Mouse (Mus musculus) forebrain, embryonic 12.5 days (tissue): ENCODE results near the gene Ntn1. TPM values are rescaled to one million over a fixed set of nuclear protein-coding genes. Genes with fewer than 3 reads are reported as not detected.

Experiments used
- ATAC-seq: fragments of 200-750 bp; cut with Nextera tagmentation; 2 replicates; pipeline ENCODE4 v1.8.0; 2017; ENCODE audit warnings: moderate TSS enrichment; ENCODE audit not compliant: low FRiP score
- H3K27ac ChIP-seq: fragments of 300-500 bp; sonication (generic); 2 replicates; pipeline ENCODE4 v1.5.1; 2016; ENCODE audit warnings: mild to moderate bottlenecking
- H3K27me3 ChIP-seq: fragments of 300-500 bp; sonication (generic); 2 replicates; pipeline ENCODE4 v1.6.1; 2016; ENCODE audit warnings: mild to moderate bottlenecking
- H3K36me3 ChIP-seq: fragments of 300-500 bp; sonication (generic); replicated peaks from 2 replicates; pipeline ENCODE4 v1.6.1; 2016; ENCODE audit warnings: mild to moderate bottlenecking
- H3K4me1 ChIP-seq: fragments of 300-500 bp; sonication (generic); 2 replicates; pipeline ENCODE4 v1.6.1; 2016
- H3K4me2 ChIP-seq: fragments of 300-500 bp; sonication (generic); 2 replicates; pipeline ENCODE4 v1.6.1; 2016; ENCODE audit warnings: mild to moderate bottlenecking, moderate library complexity
- H3K4me3 ChIP-seq: fragments of 300-500 bp; sonication (generic); replicated peaks from 2 replicates; pipeline ENCODE4 v1.5.1; 2016; ENCODE audit warnings: mild to moderate bottlenecking
- H3K9ac ChIP-seq: fragments of 300-500 bp; sonication (generic); 2 replicates; pipeline ENCODE4 v1.6.1; 2016; ENCODE audit warnings: mild to moderate bottlenecking
- H3K9me3 ChIP-seq: fragments of 300-500 bp; sonication (generic); 2 replicates; pipeline ENCODE4 v1.6.1; 2016
- WGBS: fragments of 180-500 bp; shearing (Covaris S2); methylation state at CpG from one replicate; pipeline ENCODE4 v1.1.7; 2016; 5-methylcytosine and 5-hydroxymethylcytosine counted together
- polyA plus RNA-seq: library from polyadenylated mRNA; unstranded; fragments of >200 nt; fragmentation: Nextera tagmentation; extraction: Ambion mirVana; gene quantifications from 2 replicates; pipeline ENCODE4 v1.2.1, GENCODE M21; 2016

The Ntn1 gene
- polyA plus RNA-seq, 1 experiment from 2014 or later, result 14.2 TPM

- no peak overlapping the region for H3K4me3 ChIP-seq
- no peak for ATAC-seq
- H3K4me2 ChIP-seq, result no peak overlapping the region
- WGBS, result 79% methylated on average over 11 of the region's 11 CpGs
- H3K27ac ChIP-seq, result no peak overlapping the region
- H3K27me3 ChIP-seq, result peaks cover 16% of the 10 kb centered on the region; the same call in 1 of the 2 replicates
- 0 out of 2 replicates have a peak, but pooled peaks cover 2% of the 10 kb centered on the region for H3K36me3 ChIP-seq
- peaks cover 3% of the 10 kb centered on the region; the same call in 1 of the 2 replicates for H3K4me1 ChIP-seq
- no peaks in the 10 kb centered on the region for H3K9me3 ChIP-seq
- H3K9ac ChIP-seq, result no peak overlapping the region
Observed at GRCm38 (mm10) chr11:68371609-68372008, 29.0 kb downstream of the Ntn1 start.

- WGBS, result 61% methylated on average over 8 of the region's 8 CpGs
- 0 out of 2 replicates have a peak, but pooled peaks cover 5% of the 10 kb centered on the region for H3K4me1 ChIP-seq
- H3K27me3 ChIP-seq, result no peaks in the 10 kb centered on the region
- H3K36me3 ChIP-seq, result no peaks in the 10 kb centered on the region
- no peak overlapping the region for H3K27ac ChIP-seq
- ATAC-seq, result no peak
- H3K9ac ChIP-seq, result no peak overlapping the region
- H3K4me3 ChIP-seq, result no peak overlapping the region
- no peaks in the 10 kb centered on the region for H3K9me3 ChIP-seq
- H3K4me2 ChIP-seq, result no peak overlapping the region
Observed at GRCm38 (mm10) chr11:68356901-68357300, 43.7 kb downstream of the Ntn1 start.

GRCm38 (mm10) chr11:68355561-68355960 is 45.1 kb downstream of the Ntn1 start:
- no peak for ATAC-seq
- Histone ChIP-seq H3K9ac (no peak overlapping the region), H3K9me3 (no peaks in the 10 kb centered on the region), H3K27me3 (no peaks in the 10 kb centered on the region), H3K36me3 (no peaks in the 10 kb centered on the region), H3K4me1 (0 out of 2 replicates have a peak, but pooled peaks cover 5% of the 10 kb centered on the region), H3K4me2 (no peak overlapping the region), H3K27ac (no peak overlapping the region), H3K4me3 (no peak overlapping the region)
- 80% methylated on average over 8 of the region's 8 CpGs for WGBS

- no peak for ATAC-seq
- Histone ChIP-seq H3K4me3 (no peak overlapping the region), H3K9me3 (peaks cover 2% of the 10 kb centered on the region; the same call in 1 of the 2 replicates), H3K9ac (no peak overlapping the region), H3K27ac (no peak overlapping the region), H3K4me2 (no peak overlapping the region), H3K36me3 (no peaks in the 10 kb centered on the region), H3K27me3 (no peaks in the 10 kb centered on the region), H3K4me1 (0 out of 2 replicates have a peak, but pooled peaks cover 5% of the 10 kb centered on the region)
- 68% methylated on average over 3 of the region's 3 CpGs for WGBS
Observed at GRCm38 (mm10) chr11:68354848-68355247, 45.8 kb downstream of the Ntn1 start.

GRCm38 (mm10) chr11:68352236-68352635 is 48.4 kb downstream of the Ntn1 start:
- H3K36me3 ChIP-seq, result no peaks in the 10 kb centered on the region
- no peak for ATAC-seq
- no peak overlapping the region for H3K4me3 ChIP-seq
- H3K27me3 ChIP-seq, result no peaks in the 10 kb centered on the region
- H3K4me1 ChIP-seq, result 0 out of 2 replicates have a peak, but pooled peaks cover 5% of the 10 kb centered on the region
- H3K9me3 ChIP-seq, result peaks cover 4% of the 10 kb centered on the region; the same call in 1 of the 2 replicates
- no peak overlapping the region for H3K27ac ChIP-seq
- H3K9ac ChIP-seq, result no peak overlapping the region
- 67% methylated on average over 6 of the region's 6 CpGs for WGBS
- no peak overlapping the region for H3K4me2 ChIP-seq

- no peak overlapping the region for H3K4me3 ChIP-seq
- H3K4me1 ChIP-seq, result 0 out of 2 replicates have a peak, but pooled peaks cover 5% of the 10 kb centered on the region
- H3K36me3 ChIP-seq, result no peaks in the 10 kb centered on the region
- H3K9me3 ChIP-seq, result peaks cover 4% of the 10 kb centered on the region; the same call in 1 of the 2 replicates
- no peak for ATAC-seq
- no peak overlapping the region for H3K27ac ChIP-seq
- no peaks in the 10 kb centered on the region for H3K27me3 ChIP-seq
- no peak overlapping the region for H3K9ac ChIP-seq
- H3K4me2 ChIP-seq, result no peak overlapping the region
- 96% methylated on average over 12 of the region's 12 CpGs for WGBS
Observed at GRCm38 (mm10) chr11:68348851-68349250, 51.8 kb downstream of the Ntn1 start.

GRCm38 (mm10) chr11:68348083-68348482 is 52.5 kb downstream of the Ntn1 start:
- ATAC-seq, result no peak
- Histone ChIP-seq H3K4me2 (no peak overlapping the region), H3K9ac (no peak overlapping the region), H3K27ac (no peak overlapping the region), H3K36me3 (no peaks in the 10 kb centered on the region), H3K4me3 (no peak overlapping the region), H3K27me3 (no peaks in the 10 kb centered on the region), H3K9me3 (peaks cover 4% of the 10 kb centered on the region; the same call in 1 of the 2 replicates), H3K4me1 (0 out of 2 replicates have a peak, but pooled peaks cover 5% of the 10 kb centered on the region)
- 59% methylated on average over 6 of the region's 6 CpGs for WGBS

GRCm38 (mm10) chr11:68347508-68347907 is 53.1 kb downstream of the Ntn1 start:
- Histone ChIP-seq H3K4me1 (0 out of 2 replicates have a peak, but pooled peaks cover 5% of the 10 kb centered on the region), H3K27me3 (no peaks in the 10 kb centered on the region), H3K36me3 (no peaks in the 10 kb centered on the region), H3K9ac (no peak overlapping the region), H3K4me3 (no peak overlapping the region), H3K4me2 (no peak overlapping the region), H3K27ac (no peak overlapping the region), H3K9me3 (peaks cover 4% of the 10 kb centered on the region; the same call in 1 of the 2 replicates)
- 70% methylated on average over 5 of the region's 5 CpGs for WGBS
- no peak for ATAC-seq

- no peak for ATAC-seq
- Histone ChIP-seq H3K4me3 (no peak overlapping the region), H3K4me2 (no peak overlapping the region), H3K4me1 (peaks cover 11% of the 10 kb centered on the region), H3K27ac (no peak overlapping the region), H3K36me3 (no peaks in the 10 kb centered on the region), H3K27me3 (no peaks in the 10 kb centered on the region), H3K9ac (no peak overlapping the region), H3K9me3 (peaks cover 4% of the 10 kb centered on the region; the same call in 1 of the 2 replicates)
- 95% methylated on average over 5 of the region's 5 CpGs for WGBS
Observed at GRCm38 (mm10) chr11:68346099-68346498, 54.5 kb downstream of the Ntn1 start.

- no peaks in the 10 kb centered on the region for H3K36me3 ChIP-seq
- WGBS, result 77% methylated on average over 9 of the region's 9 CpGs
- H3K4me1 ChIP-seq, result peaks cover 14% of the 10 kb centered on the region
- no peak overlapping the region for H3K27ac ChIP-seq
- ATAC-seq, result no peak
- H3K9me3 ChIP-seq, result no peaks in the 10 kb centered on the region
- H3K4me2 ChIP-seq, result no peak overlapping the region
- no peaks in the 10 kb centered on the region for H3K27me3 ChIP-seq
- no peak overlapping the region for H3K9ac ChIP-seq
- H3K4me3 ChIP-seq, result no peak overlapping the region
Observed at GRCm38 (mm10) chr11:68344221-68344620, 56.4 kb downstream of the Ntn1 start.

GRCm38 (mm10) chr11:68342761-68343160 is 57.9 kb downstream of the Ntn1 start:
- 84% methylated on average over 5 of the region's 5 CpGs for WGBS
- no peak for ATAC-seq
- Histone ChIP-seq H3K9ac (no peak overlapping the region), H3K9me3 (no peaks in the 10 kb centered on the region), H3K36me3 (no peaks in the 10 kb centered on the region), H3K4me2 (no peak overlapping the region), H3K4me3 (no peak overlapping the region), H3K27me3 (no peaks in the 10 kb centered on the region), H3K27ac (no peak overlapping the region), H3K4me1 (peaks cover 14% of the 10 kb centered on the region)

GRCm38 (mm10) chr11:68342003-68342400 is 58.6 kb downstream of the Ntn1 start:
- WGBS, result 83% methylated on average over 5 of the region's 5 CpGs
- H3K4me2 ChIP-seq, result no peak overlapping the region
- no peak overlapping the region for H3K9ac ChIP-seq
- ATAC-seq, result no peak
- H3K36me3 ChIP-seq, result no peaks in the 10 kb centered on the region
- no peaks in the 10 kb centered on the region for H3K27me3 ChIP-seq
- H3K9me3 ChIP-seq, result no peaks in the 10 kb centered on the region
- H3K4me3 ChIP-seq, result no peak overlapping the region
- no peak overlapping the region for H3K27ac ChIP-seq
- H3K4me1 ChIP-seq, result peaks cover 14% of the 10 kb centered on the region
